Mouse (Mus musculus) embryonic facial prominence, embryonic 10.5 days (tissue): Measurements from ENCODE around the gene Cherp. TPM values are rescaled to one million over a fixed set of nuclear protein-coding genes. Genes with fewer than 3 reads are reported as not detected.

Experiments
- DNase-seq: peaks from one replicate; pipeline ENCODE4 v3.0.0-alpha.2; 2017; ENCODE audit warnings: low spot score
- H3K27ac ChIP-seq: fragments of 300-500 bp; sonication (generic); replicated peaks from 2 replicates; pipeline ENCODE4 v1.5.1; 2016; ENCODE audit warnings: mild to moderate bottlenecking
- H3K27me3 ChIP-seq: fragments of 300-500 bp; sonication (generic); replicated peaks from 2 replicates; pipeline ENCODE4 v1.6.1; 2016; ENCODE audit warnings: low read depth, mild to moderate bottlenecking; ENCODE audit not compliant: poor library complexity, severe bottlenecking
- H3K36me3 ChIP-seq: fragments of 300-500 bp; sonication (generic); replicated peaks from 2 replicates; pipeline ENCODE4 v1.6.1; 2016; ENCODE audit warnings: mild to moderate bottlenecking, moderate library complexity
- H3K4me1 ChIP-seq: fragments of 300-500 bp; sonication (generic); 2 replicates; pipeline ENCODE4 v1.6.1; 2016
- H3K4me3 ChIP-seq: fragments of 300-500 bp; sonication (generic); 2 replicates; pipeline ENCODE4 v1.5.1; 2016; ENCODE audit warnings: mild to moderate bottlenecking, moderate library complexity
- H3K9me3 ChIP-seq: fragments of 300-500 bp; sonication (generic); 2 replicates; pipeline ENCODE4 v1.6.1; 2016; ENCODE audit warnings: mild to moderate bottlenecking
- WGBS: fragments of 180-500 bp; shearing (Covaris S2); methylation state at CpG from one replicate; pipeline ENCODE4 v1.1.7; 2016; 5-methylcytosine and 5-hydroxymethylcytosine counted together
- microRNA-seq: library from miRNA; unstranded; fragments of <30 nt; microRNA quantifications from one replicate; pipeline ENCODE4, GENCODE M21; 2017
- polyA plus RNA-seq: library from polyadenylated mRNA; unstranded; fragments of >200 nt; fragmentation: Nextera tagmentation; extraction: Ambion mirVana; gene quantifications from 2 replicates; pipeline ENCODE4 v1.2.1, GENCODE M21; 2016

Cherp gene
- polyA plus RNA-seq, 1 experiment from 2014 or later: 112 TPM

- no peak overlapping the region for H3K4me3 ChIP-seq
- 68% methylated on average over 1 of the region's 1 CpGs for WGBS
- DNase-seq: no peak
- H3K27ac ChIP-seq: no peak overlapping the region
- H3K36me3 ChIP-seq: peaks cover 11% of the 10 kb centered on the region
- no peaks in the 10 kb centered on the region for H3K27me3 ChIP-seq
- no peaks in the 10 kb centered on the region for H3K9me3 ChIP-seq
- peaks cover 39% of the 10 kb centered on the region for H3K4me1 ChIP-seq
Observed at GRCm38 (mm10) chr8:72422926-72423325, 52.1 kb downstream of the Cherp start.

- H3K36me3 ChIP-seq: peaks cover 14% of the 10 kb centered on the region
- H3K4me3 ChIP-seq: peak within 1 kb of the TSS; percentile 96
- no peaks in the 10 kb centered on the region for H3K9me3 ChIP-seq
- peak within 1 kb of the TSS; percentile 95 for H3K27ac ChIP-seq
- peak; percentile 99 for DNase-seq
- under 1% methylated on average over 48 of the region's 48 CpGs for WGBS
- peaks cover 52% of the 10 kb centered on the region for H3K4me1 ChIP-seq
- H3K27me3 ChIP-seq: no peaks in the 10 kb centered on the region
Observed at GRCm38 (mm10) chr8:72421362-72422335, 53.4 kb downstream of the Cherp start, which contains the start of gene Eps15l1. Gene Eps15l1 (minus strand): TSS chr8:72421460.

GRCm38 (mm10) chr8:72420571-72421361 lies 54.3 kb downstream of the Cherp start:
- peak; percentile 65 for DNase-seq
- H3K4me1 ChIP-seq: peaks cover 61% of the 10 kb centered on the region
- H3K4me3 ChIP-seq: peak overlapping the region; percentile 96
- peak overlapping the region; percentile 95 for H3K27ac ChIP-seq
- no peaks in the 10 kb centered on the region for H3K27me3 ChIP-seq
- H3K36me3 ChIP-seq: peaks cover 14% of the 10 kb centered on the region
- WGBS: 1% methylated on average over 73 of the region's 73 CpGs
- H3K9me3 ChIP-seq: no peaks in the 10 kb centered on the region

GRCm38 (mm10) chr8:72418073-72418472 lies 57.0 kb downstream of the Cherp start:
- no peak for DNase-seq
- WGBS: 92% methylated on average over 4 of the region's 4 CpGs

DNA sequence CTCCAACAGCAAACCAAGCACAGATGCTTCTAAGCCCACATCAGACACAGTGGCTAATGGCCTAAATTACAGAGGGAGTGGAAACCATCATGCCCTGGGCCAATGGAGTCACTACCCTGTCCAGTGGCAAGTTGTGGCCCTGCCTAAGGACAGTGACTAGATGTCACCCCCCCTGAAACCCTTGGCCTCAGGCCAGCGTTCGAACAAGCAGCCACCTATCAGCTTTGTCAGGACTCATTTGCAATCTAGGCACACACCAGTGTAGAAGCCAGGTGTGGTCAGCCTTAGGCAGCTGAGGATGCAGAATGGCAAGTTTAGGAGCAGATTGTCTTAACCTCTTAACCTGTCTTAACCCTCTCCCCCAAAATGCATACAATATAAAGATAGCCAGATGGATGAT lies 59.8 kb downstream of the Cherp start:
- Histone ChIP-seq H3K36me3 (peaks cover 58% of the 10 kb centered on the region), H3K4me1 (peaks cover 56% of the 10 kb centered on the region), H3K4me3 (no peak overlapping the region), H3K9me3 (no peaks in the 10 kb centered on the region), H3K27me3 (no peaks in the 10 kb centered on the region), H3K27ac (no peak overlapping the region)
- DNase-seq: no peak
- WGBS: 74% methylated on average over 2 of the region's 2 CpGs

More at GRCm38 (mm10) chr8:72418073-72418472, 57.0 kb downstream of the Cherp start:
- Histone ChIP-seq H3K36me3 (peaks cover 37% of the 10 kb centered on the region), H3K4me3 (no peak overlapping the region), H3K4me1 (peaks cover 72% of the 10 kb centered on the region), H3K27me3 (no peaks in the 10 kb centered on the region), H3K9me3 (no peaks in the 10 kb centered on the region), H3K27ac (no peak overlapping the region)

GRCm38 (mm10) chr8:72413839-72414238 lies 61.2 kb downstream of the Cherp start:
- Histone ChIP-seq H3K4me3 (no peak overlapping the region), H3K9me3 (no peaks in the 10 kb centered on the region), H3K27me3 (no peaks in the 10 kb centered on the region), H3K36me3 (peaks cover 55% of the 10 kb centered on the region), H3K27ac (no peak overlapping the region), H3K4me1 (peaks cover 47% of the 10 kb centered on the region)
- no peak for DNase-seq
- 89% methylated on average over 7 of the region's 7 CpGs for WGBS

Small RNA genes lying within 50 kb of the gene (microRNA-seq; reads per million reads assigned to microRNA genes)
- 3.4 reads per million, percentile 4 among the genes with 10 or more reads in this experiment for gene Mir7068

Other genes starting within 250 kb of the Cherp start
- gene Ap1m1, start 235.2 kb downstream of the Cherp start, polyA plus RNA-seq: 139 and 144 TPM in 2 replicates
- gene Gm10282, start 170.0 kb downstream of the Cherp start, polyA plus RNA-seq: 31.3 and 36.9 TPM in 2 replicates
- gene Klf2, start 156.2 kb downstream of the Cherp start, polyA plus RNA-seq: 3.1 and 3.7 TPM in 2 replicates
- 79.8 and 81.6 TPM in 2 replicates for gene Eps15l1, start 53.8 kb downstream of the Cherp start, polyA plus RNA-seq
- gene Calr3, start 31.4 kb downstream of the Cherp start, polyA plus RNA-seq: 1.2 and 1.4 TPM in 2 replicates
- gene 1700030K09Rik, start 31.3 kb downstream of the Cherp start, polyA plus RNA-seq: 14.5 and 16.1 TPM in 2 replicates
- gene Slc35e1, start 17.4 kb upstream of the Cherp start, polyA plus RNA-seq: 20.2 and 22.8 TPM in 2 replicates
- 20.1 and 20.2 TPM in 2 replicates for gene Med26, start 73.0 kb upstream of the Cherp start, polyA plus RNA-seq
- gene Smim7, start 95.9 kb upstream of the Cherp start, polyA plus RNA-seq: 107 TPM in 2 replicates
- 9.8 and 11.2 TPM in 2 replicates for gene Tmem38a, start 96.8 kb upstream of the Cherp start, polyA plus RNA-seq
- gene Nwd1, start 171.5 kb upstream of the Cherp start, polyA plus RNA-seq: not detected in 2 replicates
- gene Sin3b, start 248.1 kb upstream of the Cherp start, polyA plus RNA-seq: 142 and 149 TPM in 2 replicates